Mouse (Mus musculus): ENCODE measurements around the gene Dupd1. TPM values are rescaled to one million over a fixed set of nuclear protein-coding genes. Genes with fewer than 3 reads are reported as not detected.
"Not testable (repeated sequence)": the region's sequence is repeated elsewhere in the genome, so short reads cannot be mapped to it uniquely, and the experiment has no call there.

The Dupd1 gene
- polyA plus RNA-seq, 1 experiment from 2014 or later: 0.54 TPM

GRCm38 (mm10) chr14:21670422-21671006 is 43.9 kb downstream of the Dupd1 start:
- H3K4me3 ChIP-seq (ENCODE audit: low read length); H3K27me3 ChIP-seq (ENCODE audit: control insufficient read depth, insufficient read depth, low read length); H3K27ac ChIP-seq (ENCODE audit: low read length); H3K4me2 ChIP-seq (ENCODE audit: low read depth, low read length); H3K9ac ChIP-seq (ENCODE audit: low read length); H3K4me1 ChIP-seq (ENCODE audit: control insufficient read depth, insufficient read depth, low read length); ATAC-seq (replicated peaks; ENCODE audit: extremely low read depth, insufficient read depth, low FRiP score); H3K9me3 ChIP-seq (replicated peaks; ENCODE audit: control insufficient read depth, low read length): not testable (repeated sequence)
- WGBS: 92% methylated on average over 15 of the region's 15 CpGs
- peaks cover 26% of the 10 kb centered on the region for H3K36me3 ChIP-seq (ENCODE audit: control insufficient read depth, insufficient read depth)

- Histone ChIP-seq H3K4me3 (ENCODE audit: low read length) (no peak overlapping the region), H3K27me3 (ENCODE audit: control insufficient read depth, insufficient read depth, low read length) (no peaks in the 10 kb centered on the region), H3K9ac (ENCODE audit: low read length) (no peak overlapping the region), H3K4me1 (ENCODE audit: control insufficient read depth, insufficient read depth, low read length) (peaks cover 6% of the 10 kb centered on the region), H3K36me3 (ENCODE audit: control insufficient read depth, insufficient read depth) (peaks cover 26% of the 10 kb centered on the region), H3K4me2 (ENCODE audit: low read depth, low read length) (no peak overlapping the region), H3K9me3 (replicated peaks; ENCODE audit: control insufficient read depth, low read length) (no peaks in the 10 kb centered on the region), H3K27ac (ENCODE audit: low read length) (no peak overlapping the region)
- peak; percentile 53 for ATAC-seq (replicated peaks; ENCODE audit: extremely low read depth, insufficient read depth, low FRiP score)
- WGBS: 74% methylated on average over 11 of the region's 11 CpGs
These were observed 44.5 kb downstream of the Dupd1 start for GRCm38 (mm10) chr14:21669633-21670421.

GRCm38 (mm10) chr14:21669218-21669617 is 45.2 kb downstream of the Dupd1 start:
- Histone ChIP-seq H3K4me2 (ENCODE audit: low read depth, low read length) (no peak overlapping the region), H3K9me3 (replicated peaks; ENCODE audit: control insufficient read depth, low read length) (no peaks in the 10 kb centered on the region), H3K9ac (ENCODE audit: low read length) (no peak overlapping the region), H3K36me3 (ENCODE audit: control insufficient read depth, insufficient read depth) (peaks cover 31% of the 10 kb centered on the region), H3K27me3 (ENCODE audit: control insufficient read depth, insufficient read depth, low read length) (no peaks in the 10 kb centered on the region), H3K27ac (ENCODE audit: low read length) (no peak overlapping the region), H3K4me1 (ENCODE audit: control insufficient read depth, insufficient read depth, low read length) (peaks cover 2% of the 10 kb centered on the region), H3K4me3 (ENCODE audit: low read length) (no peak overlapping the region)
- no peak for ATAC-seq (replicated peaks; ENCODE audit: extremely low read depth, insufficient read depth, low FRiP score)
- WGBS: 85% methylated on average over 11 of the region's 11 CpGs

DNA sequence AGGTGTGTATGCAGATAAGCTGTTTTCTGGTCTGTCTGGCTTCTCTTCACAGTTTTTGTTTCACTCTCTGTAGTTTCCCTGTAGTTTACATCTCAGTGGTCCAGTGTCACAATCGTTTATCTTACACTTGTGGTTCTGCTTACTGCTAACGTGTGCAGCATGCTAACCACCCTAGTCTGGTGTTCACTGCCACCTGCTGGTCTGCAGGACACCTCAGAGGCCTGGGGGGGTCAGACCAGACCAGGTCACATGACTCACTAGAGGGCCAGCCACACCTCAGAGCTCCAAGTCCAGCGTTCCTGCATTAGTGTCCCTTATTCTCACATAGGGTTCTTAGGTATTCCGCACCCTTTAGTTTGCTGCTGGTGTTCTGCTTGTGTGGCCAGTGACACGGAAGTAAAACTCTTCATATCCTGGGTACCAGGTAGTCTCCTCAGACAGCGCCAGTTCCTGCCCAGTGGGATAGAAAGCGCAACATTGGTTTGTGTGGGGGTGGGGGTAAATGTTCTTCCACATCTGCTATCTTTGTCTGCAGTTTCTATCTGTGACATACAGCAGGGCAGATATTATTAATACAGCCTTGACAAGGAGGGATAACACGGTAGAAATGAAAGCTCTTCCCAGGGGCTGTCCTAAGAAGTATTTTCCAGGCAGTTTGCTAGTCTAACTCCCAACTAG is 51.8 kb downstream of the Dupd1 start:
- no peaks in the 10 kb centered on the region for H3K27me3 ChIP-seq (ENCODE audit: control insufficient read depth, insufficient read depth, low read length)
- ATAC-seq (replicated peaks; ENCODE audit: extremely low read depth, insufficient read depth, low FRiP score): no peak
- no peak overlapping the region for H3K27ac ChIP-seq (ENCODE audit: low read length)
- H3K4me3 ChIP-seq (ENCODE audit: low read length): no peak overlapping the region
- no peak overlapping the region for H3K9ac ChIP-seq (ENCODE audit: low read length)
- H3K4me1 ChIP-seq (ENCODE audit: control insufficient read depth, insufficient read depth, low read length): peaks cover 10% of the 10 kb centered on the region
- no peaks in the 10 kb centered on the region for H3K9me3 ChIP-seq (replicated peaks; ENCODE audit: control insufficient read depth, low read length)
- no peak overlapping the region for H3K4me2 ChIP-seq (ENCODE audit: low read depth, low read length)
- peaks cover 30% of the 10 kb centered on the region for H3K36me3 ChIP-seq (ENCODE audit: control insufficient read depth, insufficient read depth)
- 75% methylated on average over 8 of the region's 8 CpGs for WGBS

GRCm38 (mm10) chr14:21659652-21660051 is 54.7 kb downstream of the Dupd1 start:
- H3K27me3 ChIP-seq (ENCODE audit: control insufficient read depth, insufficient read depth, low read length): no peaks in the 10 kb centered on the region
- H3K9ac ChIP-seq (ENCODE audit: low read length): peak overlapping the region; percentile 28; the same call in 1 of the 2 replicates
- H3K36me3 ChIP-seq (ENCODE audit: control insufficient read depth, insufficient read depth): peaks cover 21% of the 10 kb centered on the region
- H3K27ac ChIP-seq (ENCODE audit: low read length): peak overlapping the region; percentile 83
- H3K4me2 ChIP-seq (ENCODE audit: low read depth, low read length): peak overlapping the region; percentile 57
- H3K9me3 ChIP-seq (replicated peaks; ENCODE audit: control insufficient read depth, low read length): no peaks in the 10 kb centered on the region
- 25% methylated on average over 5 of the region's 5 CpGs for WGBS
- ATAC-seq (replicated peaks; ENCODE audit: extremely low read depth, insufficient read depth, low FRiP score): peak; percentile 81
- peak overlapping the region; percentile 23; the same call in 1 of the 2 replicates for H3K4me3 ChIP-seq (ENCODE audit: low read length)
- peaks cover 16% of the 10 kb centered on the region for H3K4me1 ChIP-seq (ENCODE audit: control insufficient read depth, insufficient read depth, low read length)

DNA sequence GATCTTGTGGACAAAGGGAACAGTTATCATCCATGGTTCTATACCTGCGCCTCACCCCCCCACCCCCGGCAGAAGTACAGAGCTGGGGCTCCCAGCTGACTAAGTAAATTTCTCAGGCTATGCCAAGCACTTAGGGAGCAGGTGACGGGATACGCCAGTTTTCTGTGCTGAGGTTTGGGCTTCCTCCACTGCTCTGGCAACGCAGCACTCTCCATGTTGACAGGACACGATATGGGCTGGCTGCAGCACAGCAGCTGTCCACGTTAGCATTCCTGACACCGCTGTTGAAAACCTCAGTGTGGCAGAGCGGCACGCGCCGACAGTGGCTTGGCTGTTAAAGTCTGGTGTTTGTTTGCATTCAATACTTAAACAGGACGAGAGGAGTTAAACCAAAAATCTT is 55.2 kb downstream of the Dupd1 start:
- Histone ChIP-seq H3K27me3 (ENCODE audit: control insufficient read depth, insufficient read depth, low read length) (no peaks in the 10 kb centered on the region), H3K4me3 (ENCODE audit: low read length) (peak overlapping the region; percentile 23), H3K36me3 (ENCODE audit: control insufficient read depth, insufficient read depth) (peaks cover 17% of the 10 kb centered on the region), H3K27ac (ENCODE audit: low read length) (peak overlapping the region; percentile 83), H3K4me1 (ENCODE audit: control insufficient read depth, insufficient read depth, low read length) (peaks cover 16% of the 10 kb centered on the region), H3K4me2 (ENCODE audit: low read depth, low read length) (peak overlapping the region; percentile 57), H3K9me3 (replicated peaks; ENCODE audit: control insufficient read depth, low read length) (no peaks in the 10 kb centered on the region), H3K9ac (ENCODE audit: low read length) (peak overlapping the region; percentile 28; the same call in 1 of the 2 replicates)
- 29% methylated on average over 13 of the region's 13 CpGs for WGBS
- ATAC-seq (replicated peaks; ENCODE audit: extremely low read depth, insufficient read depth, low FRiP score): peak; percentile 90

DNA sequence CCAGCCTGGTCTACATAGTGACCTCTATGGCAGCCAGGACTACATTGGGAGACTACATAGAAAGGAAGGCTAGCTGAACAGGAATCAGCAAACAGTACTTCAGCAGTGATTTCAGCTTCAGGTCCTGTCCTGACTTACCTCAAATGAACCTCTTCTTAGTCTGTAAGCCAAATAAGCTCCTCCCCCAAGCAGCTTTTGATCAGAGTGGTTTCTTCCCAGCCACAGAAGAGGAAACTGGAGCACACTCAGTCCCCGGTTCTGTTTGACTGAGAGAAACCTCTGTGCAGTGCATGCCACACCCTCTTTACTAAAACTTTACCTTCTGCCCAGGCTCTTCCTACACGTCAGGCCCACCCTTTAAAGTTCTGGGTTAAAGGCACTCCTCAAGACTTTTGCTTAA is 60.6 kb downstream of the Dupd1 start:
- 58% methylated on average over 2 of the region's 2 CpGs for WGBS
- ATAC-seq (replicated peaks; ENCODE audit: extremely low read depth, insufficient read depth, low FRiP score): no peak

GRCm38 (mm10) chr14:21640806-21641435 is 73.5 kb downstream of the Dupd1 start:
- 57% methylated on average over 4 of the region's 4 CpGs for WGBS
- Histone ChIP-seq H3K36me3 (ENCODE audit: control insufficient read depth, insufficient read depth) (peaks cover 16% of the 10 kb centered on the region), H3K27me3 (ENCODE audit: control insufficient read depth, insufficient read depth, low read length) (no peaks in the 10 kb centered on the region), H3K9ac (ENCODE audit: low read length) (no peak overlapping the region), H3K4me1 (ENCODE audit: control insufficient read depth, insufficient read depth, low read length) (0 out of 2 replicates have a peak, but pooled peaks cover 2% of the 10 kb centered on the region), H3K4me3 (ENCODE audit: low read length) (no peak overlapping the region), H3K9me3 (replicated peaks; ENCODE audit: control insufficient read depth, low read length) (no peaks in the 10 kb centered on the region), H3K27ac (ENCODE audit: low read length) (no peak overlapping the region), H3K4me2 (ENCODE audit: low read depth, low read length) (no peak overlapping the region)
- no peak for ATAC-seq (replicated peaks; ENCODE audit: extremely low read depth, insufficient read depth, low FRiP score)

More for the DNA sequence above, 60.6 kb downstream of the Dupd1 start:
- no peak overlapping the region for H3K4me3 ChIP-seq (ENCODE audit: low read length)
- no peaks in the 10 kb centered on the region for H3K9me3 ChIP-seq (replicated peaks; ENCODE audit: control insufficient read depth, low read length)
- H3K27ac ChIP-seq (ENCODE audit: low read length): no peak overlapping the region
- peaks cover 12% of the 10 kb centered on the region for H3K4me1 ChIP-seq (ENCODE audit: control insufficient read depth, insufficient read depth, low read length)
- peaks cover 7% of the 10 kb centered on the region for H3K36me3 ChIP-seq (ENCODE audit: control insufficient read depth, insufficient read depth)
- no peaks in the 10 kb centered on the region for H3K27me3 ChIP-seq (ENCODE audit: control insufficient read depth, insufficient read depth, low read length)
- H3K9ac ChIP-seq (ENCODE audit: low read length): no peak overlapping the region
- H3K4me2 ChIP-seq (ENCODE audit: low read depth, low read length): no peak overlapping the region

Measured in heart, embryonic 16.5 days (tissue).